Mouse (Mus musculus) small intestine, adult 10 weeks (tissue): ENCODE measurements around the gene Sfswap. TPM values are rescaled to one million over a fixed set of nuclear protein-coding genes. Genes with fewer than 3 reads are reported as not detected.

ENCODE experiments used
- polyA plus RNA-seq: library from polyadenylated mRNA; stranded (reverse); fragments of 350-450 nt; fragmentation: Illumina TruSeq; extraction: RNeasy Lipid Tissue Mini Kit (QIAGEN cat#74804); gene quantifications from one replicate; pipeline ENCODE4 v1.2.3, GENCODE M21; 2014; ENCODE audit warnings: low replicate concordance

Gene Sfswap
- 26.7 TPM for polyA plus RNA-seq

DNA sequence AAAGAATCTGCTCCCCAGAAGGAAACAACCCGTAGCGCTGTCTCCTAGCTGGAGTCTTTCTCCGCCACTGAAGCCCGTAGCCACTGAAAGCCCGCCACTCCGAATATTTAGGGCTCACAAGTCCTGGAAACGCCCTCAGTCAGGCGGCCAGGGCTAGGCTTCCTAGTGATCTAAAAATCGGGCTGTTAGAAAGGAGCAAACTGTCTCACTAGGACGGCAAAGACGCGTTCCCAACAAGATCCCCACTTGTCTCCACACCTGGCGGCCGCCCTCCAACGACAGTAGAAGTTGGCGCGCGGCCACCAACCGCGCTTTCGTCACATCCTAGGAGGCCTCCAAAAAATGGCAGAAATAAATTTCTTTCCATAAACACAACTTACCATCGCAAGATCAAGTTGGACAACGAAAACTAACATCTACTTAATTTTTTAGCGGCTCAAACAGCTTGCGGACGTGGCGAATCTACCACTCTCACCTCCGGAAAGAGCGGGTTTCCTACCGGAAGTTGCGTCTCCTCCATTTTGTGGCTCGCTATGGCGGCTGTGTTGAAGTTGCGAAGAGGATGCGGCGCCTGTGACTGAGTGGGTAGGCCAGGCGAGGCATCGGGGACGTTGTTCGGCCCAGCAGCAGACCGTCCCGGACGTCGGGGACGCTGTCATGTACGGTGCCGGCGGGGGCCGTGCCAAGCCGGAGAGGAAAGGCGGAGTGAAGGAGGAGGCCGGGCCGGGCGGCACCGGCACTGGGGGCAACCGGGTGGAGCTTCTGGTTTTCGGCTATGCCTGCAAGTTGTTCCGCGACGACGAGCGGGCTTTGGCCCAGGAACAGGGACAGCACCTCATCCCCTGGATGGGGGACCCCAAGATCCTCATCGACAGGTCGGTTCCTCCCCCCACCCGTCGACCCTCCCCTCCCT, at the start of gene Sfswap:
TSS of gene Sfswap (plus strand) at position 500 of the 913 bp plus-strand sequence.

DNA sequence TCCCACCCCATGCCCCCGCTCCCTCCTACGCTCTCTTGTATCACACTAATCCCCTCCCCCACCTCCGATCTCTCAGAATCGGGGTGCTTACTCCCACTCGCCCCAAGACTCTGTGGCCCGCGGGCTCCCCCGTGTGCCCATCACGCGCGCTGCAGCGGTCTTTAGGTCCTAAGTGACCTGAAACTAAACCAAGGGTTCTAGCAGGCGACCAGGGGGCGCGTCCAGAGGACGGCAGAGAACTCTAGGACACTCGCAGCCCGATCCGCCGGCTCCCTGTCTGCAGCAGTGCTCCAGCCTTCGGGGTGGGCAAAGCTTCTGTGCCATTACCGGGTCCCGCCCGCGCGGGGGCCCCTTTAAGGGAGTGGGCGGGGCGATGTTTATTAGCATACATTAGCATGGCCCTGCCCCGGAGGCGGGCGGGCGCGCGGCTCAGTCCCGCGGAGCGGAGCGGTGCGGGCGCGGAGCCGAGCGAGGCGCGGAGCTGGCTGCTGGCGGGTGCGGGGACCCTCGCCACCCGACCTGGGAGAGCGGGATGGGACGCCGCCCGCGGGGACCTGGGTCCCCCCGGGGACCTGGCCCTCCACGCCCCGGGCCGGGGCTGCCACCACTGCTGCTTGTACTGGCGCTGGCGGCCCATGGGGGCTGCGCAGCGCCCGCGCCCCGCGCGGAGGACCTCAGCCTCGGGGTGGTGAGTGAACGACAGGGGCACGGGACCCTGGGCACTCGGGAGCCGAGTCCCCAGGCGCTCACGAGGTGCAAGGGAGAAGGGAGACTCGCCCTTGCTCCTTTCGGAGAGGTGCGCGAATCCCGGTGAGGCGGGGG, 83.0 kb downstream of the Sfswap start, which contains the start of gene Mmp17:
TSS of gene Mmp17 (plus strand) at position 409 of the 822 bp plus-strand sequence.

Other genes with a start within 250 kb of the Sfswap start
- gene Mmp17, start 82.9 kb downstream of the Sfswap start, polyA plus RNA-seq = not detected
- gene Zfp11, start 168.9 kb downstream of the Sfswap start, polyA plus RNA-seq = 1.4 TPM
- gene Sept14, start 207.3 kb downstream of the Sfswap start, polyA plus RNA-seq = not detected
- gene Mrps17, start 214.3 kb downstream of the Sfswap start, polyA plus RNA-seq = 45.0 TPM
- gene Nipsnap2, start 223.8 kb downstream of the Sfswap start, polyA plus RNA-seq = 28.0 TPM